27 mouse cellular contexts compared by ENCODE assay signal in genomic region chr1:181061784-181062485, GRCm38 (mm10). TPM values are rescaled to one million over a fixed set of nuclear protein-coding genes. Genes with fewer than 3 reads are reported as not detected.
A peak's percentile ranks its signal among the peaks of the same experiment; 100 is the strongest.
DNase-seq lines count a peak whose midpoint lies in the region; ATAC-seq lines count a peak whose summit lies in the region.
"Had no signal": no experiment of that assay in that cellular context is flagged by ENCODE, and none has a peak within 500 bp of the region (broad histone marks: within the 10 kb centered on the region; RNA-seq: fewer than 3 reads in every experiment).

No protein-coding gene starts in this region.

- H3K9ac ChIP-seq in hindbrain, embryonic 11.5 days (ENCODE audit: low read depth, low read length): no peak overlapping the region
- H3K9ac ChIP-seq in hindbrain, embryonic 12.5 days: no peak overlapping the region
- H3K9ac ChIP-seq: embryonic facial prominence, embryonic 13.5 days; hindbrain, embryonic 14.5 days; kidney, embryonic 15.5 days; limb, embryonic 13.5 days; liver, embryonic 13.5 days; lung, embryonic 14.5 days had no signal

- no peak overlapping the region for H3K27ac ChIP-seq in hindbrain, embryonic 11.5 days (ENCODE audit: low read depth, low read length)
- no peak overlapping the region for H3K27ac ChIP-seq in hindbrain, embryonic 12.5 days
- H3K27ac ChIP-seq in limb, embryonic 10.5 days: no peak overlapping the region
- H3K27ac ChIP-seq: embryonic facial prominence, embryonic 13.5 days; hindbrain, embryonic 14.5 days; kidney, embryonic 15.5 days; limb, embryonic 13.5 days; liver, embryonic 13.5 days; midbrain, embryonic 10.5 days had no signal

- no peak for ATAC-seq in hindbrain, embryonic 11.5 days (ENCODE audit: low FRiP score)
- no peak for ATAC-seq in hindbrain, embryonic 12.5 days (ENCODE audit: low FRiP score)
- ATAC-seq: forebrain, embryonic 14.5 days; inflammation-experienced regulatory T-cells, adult 6 months had no signal

- H3K27me3 ChIP-seq in hindbrain, embryonic 11.5 days (ENCODE audit: control insufficient read depth, insufficient read depth, low read length): no peaks in the 10 kb centered on the region
- no peaks in the 10 kb centered on the region for H3K27me3 ChIP-seq in hindbrain, embryonic 12.5 days
- H3K27me3 ChIP-seq in limb, embryonic 10.5 days (ENCODE audit: low read depth, poor library complexity, severe bottlenecking): no peaks in the 10 kb centered on the region
- H3K27me3 ChIP-seq: embryonic facial prominence, embryonic 13.5 days; kidney, embryonic 15.5 days; limb, embryonic 13.5 days had no signal

- no peaks in the 10 kb centered on the region for H3K9me3 ChIP-seq in hindbrain, embryonic 11.5 days (ENCODE audit: control insufficient read depth, low read length)
- no peaks in the 10 kb centered on the region; the same call in 1 of the 2 replicates for H3K9me3 ChIP-seq in hindbrain, embryonic 12.5 days (replicated peaks)
- H3K9me3 ChIP-seq in limb, embryonic 10.5 days (replicated peaks): no peaks in the 10 kb centered on the region
- H3K9me3 ChIP-seq: embryonic facial prominence, embryonic 13.5 days; kidney, embryonic 15.5 days; limb, embryonic 13.5 days; liver, embryonic 13.5 days; midbrain, embryonic 10.5 days had no signal

- DNase-seq in hindbrain, embryonic 11.5 days (ENCODE audit: low spot score): peak; percentile 10
- DNase-seq in 3T3-L1 (ENCODE audit: low read depth, low spot score): peak; percentile 17
- peak; percentile 15 for DNase-seq in Muller cell, postnatal 12 days (ENCODE audit: inconsistent ontology term)
- peak; percentile 30 for DNase-seq in limb, embryonic 10.5 days (ENCODE audit: low spot score)
- no peak for DNase-seq in kidney, adult 18-20 months
- no peak for DNase-seq in spleen, postnatal 4 days (ENCODE audit: low spot score in 2 of 2)
- DNase-seq: adrenal gland, postnatal 10 days; cerebellum, adult 18-20 months; cerebellum, postnatal 36 days; gastrocnemius, postnatal 10 days; kidney, postnatal 36 days; layer of hippocampus, postnatal 36 days; liver, embryonic 13.5 days; lung, embryonic 14.5 days; lung, postnatal 36 days; thymus, postnatal 36 days had no signal

- no peak overlapping the region for H3K4me2 ChIP-seq in hindbrain, embryonic 11.5 days (replicated peaks; ENCODE audit: low read depth, low read length)
- H3K4me2 ChIP-seq in hindbrain, embryonic 12.5 days (replicated peaks): no peak overlapping the region
- H3K4me2 ChIP-seq: embryonic facial prominence, embryonic 13.5 days; heart, embryonic 11.5 days; hindbrain, embryonic 14.5 days; kidney, embryonic 15.5 days; limb, embryonic 13.5 days; liver, embryonic 13.5 days; lung, embryonic 14.5 days had no signal

- 68% methylated on average over 3 of the region's 3 CpGs for whole genome bisulfite sequencing in hindbrain, embryonic 11.5 days
- 56% methylated on average over 3 of the region's 3 CpGs for WGBS in hindbrain, embryonic 12.5 days
- WGBS in limb, embryonic 10.5 days: 68% methylated on average over 3 of the region's 3 CpGs

- no peaks in the 10 kb centered on the region for H3K36me3 ChIP-seq in hindbrain, embryonic 11.5 days (ENCODE audit: control insufficient read depth, insufficient read depth, low read length)
- H3K36me3 ChIP-seq in hindbrain, embryonic 12.5 days: no peaks in the 10 kb centered on the region
- no peaks in the 10 kb centered on the region for H3K36me3 ChIP-seq in limb, embryonic 10.5 days
- H3K36me3 ChIP-seq: embryonic facial prominence, embryonic 13.5 days; kidney, embryonic 15.5 days; limb, embryonic 13.5 days; liver, embryonic 13.5 days; midbrain, embryonic 10.5 days had no signal

- H3K4me3 ChIP-seq in hindbrain, embryonic 11.5 days (ENCODE audit: low read depth, low read length): no peak overlapping the region
- no peak overlapping the region for H3K4me3 ChIP-seq in hindbrain, embryonic 12.5 days
- H3K4me3 ChIP-seq in limb, embryonic 10.5 days: no peak overlapping the region
- H3K4me3 ChIP-seq: embryonic facial prominence, embryonic 13.5 days; kidney, embryonic 15.5 days; limb, embryonic 13.5 days; liver, embryonic 13.5 days; midbrain, embryonic 10.5 days had no signal

- no peaks in the 10 kb centered on the region for H3K4me1 ChIP-seq in hindbrain, embryonic 11.5 days (replicated peaks; ENCODE audit: control insufficient read depth, insufficient read depth, low read length)
- no peaks in the 10 kb centered on the region for H3K4me1 ChIP-seq in hindbrain, embryonic 12.5 days
- no peaks in the 10 kb centered on the region for H3K4me1 ChIP-seq in limb, embryonic 10.5 days
- H3K4me1 ChIP-seq: embryonic facial prominence, embryonic 13.5 days; kidney, embryonic 15.5 days; limb, embryonic 13.5 days; liver, embryonic 13.5 days; midbrain, embryonic 10.5 days had no signal

RNA-seq across cellular contexts. Expression of gene 9130409I23Rik, which starts 10.9 kb away (rescaled TPM):
- not detected in 2 replicates for polyA plus RNA-seq in hindbrain, embryonic 11.5 days (2014; fragmentation: Nextera tagmentation; extraction: Ambion mirVana)
- polyA plus RNA-seq in hindbrain, embryonic 12.5 days (2016; fragmentation: Nextera tagmentation; extraction: Ambion mirVana): 0.10 TPM in 1 of 2 replicates, not detected in the other
- polyA plus RNA-seq in limb, embryonic 10.5 days (2016; fragmentation: Nextera tagmentation; extraction: Ambion mirVana): not detected in 2 replicates
- polyA plus RNA-seq: C2C12; embryonic facial prominence, embryonic 13.5 days; forebrain, embryonic 14.5 days; heart, embryonic 11.5 days; heart, postnatal 0 days; hindbrain, embryonic 14.5 days; inflammation-experienced regulatory T-cells, adult 6 months; kidney, embryonic 15.5 days; limb, embryonic 13.5 days; liver, embryonic 13.5 days; midbrain, embryonic 10.5 days had no signal

RNA-seq across cellular contexts. Expression of gene Ephx1, which starts 41.2 kb away (rescaled TPM):
- 1.5 and 2.2 TPM in 2 replicates for polyA plus RNA-seq in hindbrain, embryonic 11.5 days (2014; fragmentation: Nextera tagmentation; extraction: Ambion mirVana)
- polyA plus RNA-seq in hindbrain, embryonic 12.5 days (2016; fragmentation: Nextera tagmentation; extraction: Ambion mirVana): 2.1 and 2.4 TPM in 2 replicates
- 0.87 and 1.4 TPM in 2 replicates for polyA plus RNA-seq in limb, embryonic 10.5 days (2016; fragmentation: Nextera tagmentation; extraction: Ambion mirVana)

Comparison
In these comparisons a context has a peak if more than half of its experiments do, and no peak if none do; other contexts are left out.
1. DNase-seq: peak in hindbrain, embryonic 11.5 days (single experiment), 3T3-L1 (single experiment), Muller cell, postnatal 12 days (single experiment) and limb, embryonic 10.5 days (single experiment); none in kidney, adult 18-20 months (single experiment) and spleen, postnatal 4 days (0 of 2).